Mouse (Mus musculus): ENCODE results near the gene 4930467E23Rik. TPM values are rescaled to one million over a fixed set of nuclear protein-coding genes. Genes with fewer than 3 reads are reported as not detected.
"Not testable (repeated sequence)": the region's sequence is repeated elsewhere in the genome, so short reads cannot be mapped to it uniquely, and the experiment has no call there.

4930467E23Rik gene
- total RNA-seq (2021), result under 1 TPM; 0.22 to 0.47 TPM

DNA sequence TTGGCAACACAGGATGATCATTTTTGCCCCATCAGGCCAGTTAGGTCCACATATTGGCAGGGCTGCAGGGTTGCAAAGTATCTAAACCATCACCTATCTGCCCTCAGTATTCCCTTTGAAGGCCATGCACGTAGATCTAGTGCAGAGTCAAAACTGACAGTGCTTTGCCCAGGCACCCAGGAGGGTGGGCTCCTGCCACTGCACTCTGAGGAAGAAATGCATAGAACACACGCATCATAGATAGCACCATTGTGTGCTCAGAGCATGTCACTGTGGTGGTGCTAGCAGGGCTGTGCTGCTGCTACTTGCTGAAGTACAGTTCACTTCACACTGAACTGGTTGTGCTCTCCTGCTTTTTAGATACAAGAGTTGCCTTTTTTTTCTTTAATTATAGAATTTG is at the start of gene 4930467E23Rik:
Gene 4930467E23Rik (plus strand): TSS at position 301 of the 400 bp plus-strand sequence.
- intact Hi-C loops (cut with DNase I); DNase-seq: not testable (repeated sequence)

DNA sequence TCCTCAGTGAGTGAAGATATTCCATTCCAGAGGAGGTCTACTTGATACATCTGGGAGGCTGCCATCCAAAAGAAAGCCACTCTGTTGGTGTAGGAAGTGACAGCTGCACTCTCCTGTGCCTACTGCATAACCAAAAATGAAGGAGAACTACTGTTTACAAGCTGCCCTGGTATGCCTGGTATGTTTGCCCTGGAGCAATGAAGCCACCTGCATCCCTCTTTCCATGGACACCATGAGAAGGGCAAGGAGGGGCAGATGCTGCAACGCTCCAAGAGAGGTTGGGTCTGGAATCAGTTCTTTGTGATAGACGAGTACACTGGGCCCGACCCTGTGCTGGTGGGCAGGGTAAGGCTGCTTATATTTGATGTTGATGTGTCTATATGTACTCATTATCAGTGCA is 47.1 kb upstream of the 4930467E23Rik start:
- DNase-seq; intact Hi-C loops (cut with DNase I): not testable (repeated sequence)

DNA sequence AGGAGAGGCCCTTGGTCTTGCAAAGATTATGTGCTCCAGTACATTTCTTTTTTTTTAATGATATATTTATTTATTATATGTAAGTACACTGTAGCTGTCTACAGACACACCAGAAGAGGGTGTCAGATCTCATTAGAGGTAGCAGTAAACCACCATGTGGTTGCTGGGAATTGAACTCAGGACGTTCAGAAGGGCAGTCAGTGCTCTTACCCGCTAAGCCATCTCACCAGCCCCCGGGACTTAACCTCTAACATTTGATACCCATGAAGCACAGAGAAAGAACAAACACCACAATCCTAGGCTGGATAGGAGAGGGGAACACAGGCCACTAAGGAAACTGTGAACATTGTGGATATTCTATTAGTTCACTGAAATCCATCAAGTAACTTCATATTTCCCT is 43.9 kb upstream of the 4930467E23Rik start:
- intact Hi-C loops (cut with DNase I), result not testable (repeated sequence)

GRCm38 (mm10) chr8:19688802-19689525 is 40.4 kb upstream of the 4930467E23Rik start:
- intact Hi-C loops (cut with DNase I); DNase-seq: not testable (repeated sequence)

More for the DNA sequence above, 43.9 kb upstream of the 4930467E23Rik start:
- DNase-seq, result not testable (repeated sequence)

GRCm38 (mm10) chr8:19689745-19690144 is 39.6 kb upstream of the 4930467E23Rik start:
- DNase-seq; intact Hi-C loops (cut with DNase I): not testable (repeated sequence)

DNA sequence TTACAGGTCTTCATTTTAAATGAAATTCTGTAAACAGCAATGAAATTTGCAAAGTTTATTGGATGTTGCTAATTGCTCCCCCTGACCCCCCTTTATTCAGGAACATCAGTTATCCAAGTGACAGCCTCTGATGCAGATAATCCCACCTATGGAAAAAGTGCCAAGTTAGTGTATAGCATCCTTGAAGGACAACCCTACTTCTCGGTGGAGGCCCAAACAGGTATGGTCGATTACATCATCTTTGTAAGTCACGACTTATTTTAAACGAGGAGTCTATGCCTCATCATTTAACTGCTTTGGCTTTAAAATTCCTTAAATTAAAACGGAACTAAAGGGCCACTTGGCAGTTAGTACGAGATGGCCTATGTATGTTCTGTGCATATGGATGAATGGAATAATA is 38.0 kb upstream of the 4930467E23Rik start:
- DNase-seq; intact Hi-C loops (cut with DNase I): not testable (repeated sequence)

DNA sequence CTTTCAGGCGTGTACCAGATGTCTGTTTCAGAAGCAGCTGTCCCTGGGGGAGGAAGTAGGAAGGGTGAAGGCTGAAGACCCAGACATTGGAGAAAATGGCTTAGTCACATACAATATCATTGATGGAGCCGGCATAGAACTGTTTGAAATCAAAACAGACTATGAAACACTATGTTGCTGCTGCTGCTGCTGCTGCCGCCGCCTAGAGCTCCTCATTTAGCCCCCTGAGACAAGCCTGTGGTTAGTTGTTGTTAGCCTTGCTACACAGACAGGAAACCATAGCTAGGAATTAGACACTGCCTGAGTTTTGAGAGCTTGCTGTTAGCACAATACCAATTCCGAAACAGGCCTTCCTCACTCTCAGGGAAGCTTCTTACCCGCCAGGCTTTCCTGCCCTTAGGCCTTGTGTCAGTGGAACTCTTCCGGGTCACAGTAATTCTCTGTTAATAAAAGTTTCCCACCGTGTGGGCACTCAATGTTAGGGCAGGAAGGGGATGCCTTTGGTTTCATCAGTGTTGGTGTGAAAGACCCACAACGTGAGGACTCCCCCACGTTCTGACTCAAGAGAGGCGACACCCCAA is 31.8 kb upstream of the 4930467E23Rik start:
- intact Hi-C loops (cut with DNase I); DNase-seq: not testable (repeated sequence)

GRCm38 (mm10) chr8:19698123-19698522 is 31.3 kb upstream of the 4930467E23Rik start:
- not testable (repeated sequence) for DNase-seq

GRCm38 (mm10) chr8:19698722-19699121 is 30.7 kb upstream of the 4930467E23Rik start:
- peak; percentile 53 to 54 for DNase-seq
- intact Hi-C loops (cut with DNase I), result not testable (repeated sequence)

More at GRCm38 (mm10) chr8:19698123-19698522, 31.3 kb upstream of the 4930467E23Rik start:
- intact Hi-C loops (cut with DNase I), result not testable (repeated sequence)

GRCm38 (mm10) chr8:19701326-19701725 is 28.1 kb upstream of the 4930467E23Rik start:
- DNase-seq; intact Hi-C loops (cut with DNase I): not testable (repeated sequence)

DNA sequence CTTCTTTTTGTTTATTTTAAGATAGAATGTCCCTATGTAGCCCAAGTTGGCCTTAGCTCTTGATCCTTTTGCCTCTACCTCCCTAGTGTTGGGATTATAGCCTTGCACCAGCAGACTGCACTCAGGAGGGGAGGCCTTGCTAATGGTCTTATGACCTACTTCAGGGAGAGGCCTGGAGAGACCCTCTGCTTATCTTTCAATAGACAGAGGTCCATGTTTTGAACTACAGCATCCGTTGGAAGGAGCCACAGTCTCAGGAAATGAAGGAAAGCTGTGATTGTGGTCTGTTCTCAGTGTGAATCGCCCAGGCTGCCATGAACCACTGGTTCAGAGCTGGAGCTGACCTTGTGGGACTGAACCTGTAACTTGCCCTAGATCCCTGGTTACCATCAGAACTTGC is 27.1 kb upstream of the 4930467E23Rik start:
- DNase-seq; intact Hi-C loops (cut with DNase I): not testable (repeated sequence)

- intact Hi-C loops (cut with DNase I), result not testable (repeated sequence)
- DNase-seq, result peak; percentile 76 to 78
Observed at GRCm38 (mm10) chr8:19702972-19703709, 26.2 kb upstream of the 4930467E23Rik start.

DNA sequence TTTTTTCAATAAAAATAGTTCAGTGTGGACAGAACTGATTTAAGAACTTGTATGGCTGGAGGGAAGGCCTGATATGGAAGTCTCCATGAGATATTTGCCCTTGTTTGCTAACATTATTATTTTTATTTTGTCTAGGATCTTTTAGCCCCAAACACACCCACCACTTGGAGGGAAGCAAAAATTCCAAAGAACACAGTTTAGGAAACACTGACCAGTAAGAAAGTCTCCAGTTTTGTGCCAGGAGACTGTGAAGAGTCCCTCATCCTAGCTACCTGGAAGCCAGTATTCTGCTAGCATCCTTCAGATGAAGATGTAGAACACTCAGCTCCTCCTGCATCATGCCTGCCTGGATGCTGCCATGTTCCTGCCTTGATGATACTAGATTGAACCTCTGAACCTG is 25.5 kb upstream of the 4930467E23Rik start:
- intact Hi-C loops (cut with DNase I); DNase-seq: not testable (repeated sequence)

DNA sequence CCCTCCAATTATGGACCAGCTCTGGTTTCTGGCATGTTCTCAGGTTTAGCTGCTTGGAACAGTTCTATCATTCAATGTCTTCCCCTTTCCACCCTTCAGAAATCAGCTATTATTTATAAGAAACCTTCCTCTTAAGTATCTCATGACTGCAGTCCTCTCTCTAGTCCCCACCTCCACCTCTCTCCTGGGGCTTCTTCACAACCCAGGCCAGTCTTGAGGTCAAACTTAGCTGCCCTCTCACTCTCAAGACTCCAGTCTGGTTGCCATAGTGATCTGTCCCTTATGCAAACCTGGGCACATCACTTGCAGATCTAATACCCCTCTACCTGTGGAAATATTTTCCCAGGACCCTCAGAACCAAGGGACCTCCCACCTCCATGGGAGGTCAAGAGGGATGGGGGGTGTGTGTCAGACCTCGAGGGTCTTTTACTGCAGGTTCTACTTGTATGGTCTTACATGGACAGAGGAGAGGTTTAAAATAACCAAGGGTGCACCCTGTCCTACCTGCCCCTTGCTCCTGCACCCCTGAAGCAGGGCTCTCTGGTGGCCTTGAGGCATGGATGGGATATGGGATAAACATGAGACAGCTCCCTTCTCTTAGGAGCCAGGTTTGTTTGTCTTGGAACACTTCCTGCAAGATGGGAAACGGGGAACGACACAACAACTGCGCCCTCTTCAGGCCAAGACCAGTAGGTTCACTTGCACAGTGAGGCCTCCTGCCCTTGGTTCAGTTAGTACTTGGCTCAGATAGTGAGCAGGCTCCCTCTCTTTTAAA is 24.7 kb upstream of the 4930467E23Rik start:
- peak in 1 of 2 experiments; percentile 41 for DNase-seq
- intact Hi-C loops (cut with DNase I), result not testable (repeated sequence)

DNA sequence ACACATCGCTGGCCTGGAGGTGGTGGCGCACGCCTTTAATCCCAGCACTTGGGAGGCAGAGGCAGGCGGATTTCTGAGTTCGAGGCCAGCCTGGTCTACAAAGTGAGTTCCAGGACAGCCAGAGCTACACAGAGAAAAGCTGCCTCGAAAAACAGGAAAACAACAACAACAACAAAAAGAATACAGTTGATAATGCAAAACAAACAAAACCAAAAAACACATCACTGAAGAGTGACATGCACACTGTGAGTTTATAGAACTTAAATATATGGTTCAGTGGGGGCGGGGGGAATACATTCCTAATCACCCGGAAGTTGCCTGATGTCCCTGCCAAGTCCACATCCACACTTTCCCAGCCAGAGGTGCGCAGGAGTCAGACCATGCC is 24.2 kb upstream of the 4930467E23Rik start:
- DNase-seq; intact Hi-C loops (cut with DNase I): not testable (repeated sequence)

DNA sequence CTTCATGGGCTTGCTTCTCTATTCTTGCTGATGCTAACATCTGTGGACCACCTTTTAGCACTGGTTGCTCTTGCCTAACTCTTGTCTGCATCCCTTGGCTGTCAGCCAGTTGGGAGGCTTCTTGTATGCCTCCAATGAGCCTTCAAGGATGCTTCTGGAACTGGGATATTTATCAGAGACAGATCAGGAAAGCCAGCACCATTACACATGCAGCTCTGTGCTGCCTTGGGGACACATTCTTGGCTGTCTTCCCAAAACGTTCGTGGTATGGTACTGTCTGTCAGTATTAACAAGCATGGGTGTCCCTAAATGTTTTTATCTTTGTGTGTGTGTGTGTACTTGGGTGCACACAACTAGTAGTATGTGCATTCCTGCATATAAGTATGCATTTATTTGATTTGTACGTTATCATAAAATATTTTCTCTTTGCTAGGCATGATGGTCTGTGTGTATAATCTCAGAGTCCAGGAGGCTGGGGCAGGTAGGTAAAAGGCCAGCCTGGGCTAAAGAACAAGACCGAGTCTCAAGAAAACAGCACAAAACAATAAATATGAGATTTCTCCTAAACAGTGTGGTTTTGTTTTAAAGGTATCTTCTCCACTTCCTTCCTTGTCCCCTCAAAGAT is 23.2 kb upstream of the 4930467E23Rik start:
- intact Hi-C loops (cut with DNase I); DNase-seq: not testable (repeated sequence)

- intact Hi-C loops (cut with DNase I), result not testable (repeated sequence)
- peak; percentile 72 to 76 for DNase-seq
Observed at GRCm38 (mm10) chr8:19706918-19707760, 22.2 kb upstream of the 4930467E23Rik start.

- intact Hi-C loops (cut with DNase I); DNase-seq: not testable (repeated sequence)
Observed at GRCm38 (mm10) chr8:19707761-19708443, 21.5 kb upstream of the 4930467E23Rik start.

Measured in heart, postnatal 36 days (tissue).